Mouse (Mus musculus) G1E (cell line): ENCODE measurements at regions not wholly inside any gene's neighbourhood (a gene's known extent, or its start where the extent isn't known, plus 50 kb on each side); places are given as distances from the start of the nearest gene placed in this dataset.
"Not testable (repeated sequence)": the region's sequence is repeated elsewhere in the genome, so short reads cannot be mapped to it uniquely, and the experiment has no call there.

Source experiments
- ATAC-seq: 2 replicates; pipeline ENCODE4 v1.8.0; 2016; ENCODE audit warnings: mild to moderate bottlenecking; ENCODE audit not compliant: insufficient number of reproducible peaks, poor library complexity, low FRiP score, severe bottlenecking; ENCODE audit errors: extremely low read depth
- DNase-seq: peaks from one replicate; pipeline ENCODE4 v3.0.0; 2012; ENCODE audit warnings: low spot score
- H3K27me3 ChIP-seq: 2 replicates; pipeline ENCODE4 v1.6.1; 2012; ENCODE audit warnings: mild to moderate bottlenecking, low read length, inconsistent platforms; ENCODE audit not compliant: insufficient read depth
- H3K36me3 ChIP-seq: replicated peaks from 2 replicates; pipeline ENCODE3; 2012; ENCODE audit warnings: mild to moderate bottlenecking, inconsistent platforms
- H3K4me1 ChIP-seq: 2 replicates; pipeline ENCODE4 v1.6.1; 2012; ENCODE audit warnings: low read depth, low read length, inconsistent platforms, mixed read lengths; ENCODE audit not compliant: insufficient read depth
- H3K4me3 ChIP-seq: 2 replicates; pipeline ENCODE4 v1.5.1; 2012; ENCODE audit warnings: low read depth, mild to moderate bottlenecking, inconsistent platforms, low read length, moderate library complexity, mixed read lengths
- H3K9me3 ChIP-seq: replicated peaks from 2 replicates; pipeline ENCODE4 v1.6.1; 2012; ENCODE audit warnings: inconsistent platforms
- CTCF ChIP-seq: IDR thresholded peaks from 2 replicates; pipeline ENCODE4 v1.5.1; 2012; ENCODE audit warnings: low read depth, low read length, inconsistent platforms, mixed read lengths
- GATA1 ChIP-seq: IDR thresholded peaks from 2 replicates; pipeline ENCODE4 v1.6.1; 2012; ENCODE audit warnings: borderline replicate concordance, low read length, inconsistent platforms, mixed read lengths
- GATA2 ChIP-seq: IDR thresholded peaks from 2 replicates; pipeline ENCODE4 v1.6.1; 2012; ENCODE audit warnings: low read depth, low read length, inconsistent platforms, borderline replicate concordance
- POLR2AphosphoS5 ChIP-seq: IDR thresholded peaks from 2 replicates; pipeline ENCODE4 v1.6.1; 2012; ENCODE audit warnings: low read depth, low read length, inconsistent platforms; ENCODE audit not compliant: insufficient replicate concordance
- TAL1 ChIP-seq: conservative IDR thresholded peaks from 2 replicates; pipeline ENCODE4 v1.6.1; 2012; ENCODE audit warnings: low read depth, low read length, inconsistent platforms, mixed read lengths

DNA sequence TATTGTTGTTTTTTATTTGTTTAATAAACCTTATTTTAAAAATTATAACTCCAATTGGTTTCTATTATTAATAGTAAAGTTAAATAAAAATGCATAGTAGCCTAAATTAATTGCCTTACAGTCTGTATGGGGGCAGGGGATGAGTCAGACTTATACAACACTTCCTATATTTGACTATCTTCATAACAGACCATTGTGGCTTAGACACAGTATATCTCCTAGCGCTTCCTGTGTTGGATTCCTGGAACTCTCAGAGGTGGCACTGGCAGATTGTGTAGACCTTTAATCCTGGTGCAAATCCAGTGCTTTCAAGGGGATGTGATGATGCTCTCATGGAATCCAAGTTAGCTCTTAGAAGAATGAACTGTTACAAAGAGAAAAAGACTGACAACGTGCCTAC is 154.2 kb upstream of the P2ry1 start:
- no peaks in the 10 kb centered on the region for H3K27me3 ChIP-seq
- no peak for TF ChIP-seq GATA2

DNA sequence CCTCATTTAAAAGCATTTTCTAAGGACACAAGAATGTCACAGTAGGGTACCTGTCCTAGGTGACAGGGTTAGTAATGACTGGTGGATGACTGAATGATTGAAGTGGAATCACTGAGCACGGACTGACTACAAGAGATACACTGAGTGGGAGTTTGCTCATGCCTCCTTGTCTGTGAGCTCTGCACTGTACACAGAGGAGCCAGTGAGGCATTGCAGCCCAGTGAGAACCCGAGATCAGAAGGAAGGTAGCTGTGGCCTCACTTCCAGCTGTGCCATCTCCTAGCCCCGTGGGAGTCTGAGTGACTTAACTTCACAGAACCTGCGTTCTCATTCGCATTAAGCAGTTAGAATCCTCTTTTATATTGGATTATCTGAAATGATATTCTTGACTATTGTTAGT is 148.8 kb upstream of the P2ry1 start:
- Histone ChIP-seq H3K4me3 (no peak overlapping the region), H3K27me3 (0 out of 2 replicates have a peak, but pooled peaks cover 2% of the 10 kb centered on the region), H3K4me1 (peaks cover under 1% of the 10 kb centered on the region), H3K36me3 (no peaks in the 10 kb centered on the region), H3K9me3 (peaks cover 3% of the 10 kb centered on the region; the same call in 1 of the 2 replicates)
- DNase-seq (no peak), ATAC-seq (no peak)
- no peak for TF ChIP-seq GATA1
- TF ChIP-seq GATA2 = no peak
- no peak for TF ChIP-seq TAL1
- TF ChIP-seq POLR2AphosphoS5 = no peak
- no peak for TF ChIP-seq CTCF

More for the DNA sequence above, 154.2 kb upstream of the P2ry1 start:
- ATAC-seq = peak; percentile 71
- Histone ChIP-seq H3K9me3 (peaks cover 3% of the 10 kb centered on the region; the same call in 1 of the 2 replicates), H3K4me3 (no peak overlapping the region), H3K4me1 (peaks cover 15% of the 10 kb centered on the region), H3K36me3 (no peaks in the 10 kb centered on the region)
- DNase-seq = no peak

DNA sequence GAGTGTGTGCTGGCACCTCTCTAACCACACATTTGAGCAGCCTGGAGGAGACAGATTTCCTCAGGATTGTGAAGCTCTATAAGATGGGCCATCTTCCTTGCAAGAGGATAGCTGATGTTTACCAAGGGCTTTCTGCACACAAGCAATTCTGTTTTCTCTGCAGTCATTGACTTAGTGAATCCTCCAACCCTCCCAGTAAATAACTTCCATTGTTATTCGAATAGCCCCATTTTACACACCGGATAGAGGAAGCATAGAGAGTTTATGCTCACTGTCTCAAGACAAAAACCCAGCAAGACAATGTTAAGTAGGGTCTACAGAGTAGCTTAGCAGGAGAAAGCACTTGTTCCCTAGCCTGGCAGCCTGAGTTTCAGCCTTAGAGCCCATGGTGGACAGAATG is 146.9 kb upstream of the P2ry1 start:
- ATAC-seq = no peak
- Histone ChIP-seq H3K9me3 (no peaks in the 10 kb centered on the region), H3K36me3 (no peaks in the 10 kb centered on the region), H3K27me3 (0 out of 2 replicates have a peak, but pooled peaks cover 2% of the 10 kb centered on the region), H3K4me3 (no peak overlapping the region), H3K4me1 (no peaks in the 10 kb centered on the region; the same call in 1 of the 2 replicates)
- TF ChIP-seq POLR2AphosphoS5 = no peak
- TF ChIP-seq CTCF = no peak
- no peak for DNase-seq

DNA sequence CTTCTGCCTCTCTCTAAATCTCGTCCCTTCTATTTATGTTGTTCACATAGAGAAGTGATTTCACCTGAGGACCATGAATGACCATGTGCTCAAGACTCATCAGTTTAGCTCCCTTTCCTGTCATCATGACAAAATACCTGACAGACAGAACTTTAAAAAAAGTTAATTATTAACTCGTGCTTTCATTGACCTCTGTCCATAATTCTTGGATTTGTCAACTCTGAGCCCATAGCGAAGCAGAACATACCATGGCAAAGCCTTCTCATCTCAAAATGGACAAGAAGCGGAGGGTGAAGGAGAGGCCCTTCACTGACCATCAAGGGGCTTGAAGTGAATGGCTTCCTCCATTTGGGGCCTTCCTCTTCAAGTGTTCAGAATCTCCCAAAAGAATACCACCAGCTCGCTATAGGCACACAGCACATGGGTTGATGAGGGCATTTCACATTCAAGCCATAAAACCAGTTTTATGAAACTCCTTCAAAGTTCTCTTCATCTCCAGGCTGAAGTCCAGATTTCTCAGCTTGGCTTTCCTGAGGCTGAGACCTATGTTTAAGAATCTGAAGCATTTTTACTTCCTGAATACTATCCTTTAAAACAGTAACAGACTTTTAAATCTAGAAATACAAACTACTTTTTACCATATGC is 144.0 kb upstream of the P2ry1 start:
- ATAC-seq = no peak
- DNase-seq = no peak
- Histone ChIP-seq H3K4me3 (no peak overlapping the region), H3K27me3 (0 out of 2 replicates have a peak, but pooled peaks cover 2% of the 10 kb centered on the region), H3K36me3 (no peaks in the 10 kb centered on the region), H3K4me1 (no peaks in the 10 kb centered on the region; the same call in 1 of the 2 replicates), H3K9me3 (no peaks in the 10 kb centered on the region)
- no peak for TF ChIP-seq GATA2
- TF ChIP-seq CTCF = no peak
- no peak for TF ChIP-seq TAL1
- no peak for TF ChIP-seq GATA1

DNA sequence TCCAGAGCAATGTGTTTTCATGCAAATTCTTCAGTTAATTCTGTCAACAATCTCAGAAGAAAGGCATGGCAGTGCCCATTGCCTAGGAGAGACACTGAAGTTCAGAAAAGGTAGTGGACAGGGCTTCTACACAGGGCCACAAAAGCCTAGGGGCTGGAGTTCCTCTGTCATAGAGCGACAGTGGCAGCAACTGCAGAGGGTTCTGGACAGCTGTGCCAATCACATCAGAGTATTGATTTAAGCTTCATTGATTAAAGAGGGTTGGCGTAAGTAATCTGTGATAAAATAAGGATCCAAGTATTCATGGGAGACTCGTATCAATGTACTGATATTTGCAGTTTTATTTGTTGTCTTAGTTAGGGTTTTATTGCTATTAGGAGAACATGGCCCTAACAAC is 143.5 kb upstream of the P2ry1 start:
- no peak for ATAC-seq
- H3K4me3 ChIP-seq = no peak overlapping the region
- H3K27me3 ChIP-seq = no peaks in the 10 kb centered on the region
- DNase-seq = no peak
- no peaks in the 10 kb centered on the region for H3K4me1 ChIP-seq
- H3K36me3 ChIP-seq = no peaks in the 10 kb centered on the region
- no peaks in the 10 kb centered on the region for H3K9me3 ChIP-seq
- TF ChIP-seq CTCF = no peak
- TF ChIP-seq TAL1 = no peak
- no peak for TF ChIP-seq GATA1
- TF ChIP-seq POLR2AphosphoS5 = no peak
- no peak for TF ChIP-seq GATA2

DNA sequence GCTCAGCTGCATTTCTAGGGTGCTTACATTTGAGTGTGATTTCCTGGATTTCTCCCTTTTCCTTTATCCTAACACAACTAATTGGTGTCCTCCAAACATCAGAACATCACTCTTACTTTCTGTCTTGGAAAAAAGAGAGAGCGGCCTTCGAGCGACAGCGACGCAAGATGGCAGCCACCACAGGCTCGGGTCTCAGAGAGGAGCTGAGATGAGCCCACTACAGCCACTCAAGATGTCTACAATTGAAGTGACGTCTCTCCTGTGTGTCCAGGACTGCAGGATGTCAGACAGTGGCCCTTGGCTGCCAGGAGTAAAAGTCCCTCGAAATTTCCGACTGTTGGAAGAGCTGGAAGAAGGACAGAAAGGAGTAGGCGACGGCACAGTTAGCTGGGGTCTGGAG is 125.7 kb upstream of the P2ry1 start:
- not testable (repeated sequence) for H3K4me3 ChIP-seq, H3K36me3 ChIP-seq, H3K27me3 ChIP-seq, ATAC-seq, H3K9me3 ChIP-seq, DNase-seq, H3K4me1 ChIP-seq

DNA sequence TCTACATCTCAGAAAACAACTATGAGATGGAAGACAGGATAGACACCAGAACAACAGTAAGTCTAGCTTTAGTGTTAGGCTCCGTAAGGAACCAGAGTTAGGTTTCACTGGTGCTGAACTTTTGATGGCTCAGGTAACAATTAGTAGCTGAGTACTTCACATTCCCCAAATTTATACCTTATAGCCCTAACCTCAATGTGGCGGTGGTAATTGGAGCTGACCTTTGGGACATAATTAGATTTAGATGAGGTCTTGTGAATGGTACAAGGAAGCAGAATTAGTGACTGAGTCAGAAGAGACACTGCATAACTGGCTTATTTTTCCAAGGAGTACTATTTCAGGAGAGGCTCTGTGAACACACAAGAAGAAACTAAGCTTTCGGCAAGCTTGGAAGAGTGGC is 123.7 kb upstream of the P2ry1 start:
- no peaks in the 10 kb centered on the region for H3K36me3 ChIP-seq
- no peak for DNase-seq
- ATAC-seq = no peak
- no peaks in the 10 kb centered on the region for H3K4me1 ChIP-seq
- no peak overlapping the region for H3K4me3 ChIP-seq
- TF ChIP-seq POLR2AphosphoS5 (no peak), TAL1 (no peak), CTCF (no peak), GATA1 (no peak), GATA2 (no peak)
- no peaks in the 10 kb centered on the region for H3K27me3 ChIP-seq
- H3K9me3 ChIP-seq = no peaks in the 10 kb centered on the region
